ENCODE assay signal across 7 mouse cellular contexts in the genomic region with DNA sequence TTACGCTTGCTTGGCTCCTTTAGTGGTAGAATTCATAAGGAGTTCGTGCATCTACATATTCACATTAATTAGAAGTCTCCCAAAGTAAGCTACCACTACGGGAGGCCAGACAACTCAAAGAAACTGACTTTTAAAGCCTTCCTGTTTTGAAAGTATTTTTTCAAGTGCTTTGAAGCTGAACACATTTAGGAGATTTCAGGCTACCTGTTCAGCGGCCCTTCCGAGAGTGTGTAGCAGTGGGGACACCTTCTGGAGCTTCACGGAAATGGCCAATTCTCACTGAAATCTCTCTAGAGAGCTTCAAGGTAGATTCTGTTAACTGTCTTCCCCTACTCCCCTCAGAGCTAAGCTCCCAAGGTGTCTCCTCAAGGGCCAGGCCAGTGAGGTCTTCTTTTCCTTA.
DNase-seq lines count a peak whose midpoint lies in the region; ATAC-seq and TF ChIP-seq lines count a peak whose summit lies in the region.

No protein-coding gene starts in this region.

- no peak for TF ChIP-seq EP300 in lung, postnatal 0 days (IDR thresholded peaks at IDR 0.05)
- no peak for TF ChIP-seq EP300 in stomach, postnatal 0 days (optimal IDR thresholded peaks at IDR 0.05)

- DNase-seq in lung, postnatal 0 days (ENCODE audit: low spot score): peak; percentile 36
- no peak for DNase-seq in lung, postnatal 14 days
- DNase-seq in adrenal gland, postnatal 36 days: peak; percentile 23 to 46
- DNase-seq in embryo, embryonic 9.5 days (ENCODE audit: extremely low spot score): peak; percentile 27
- peak; percentile 47 to 67 for DNase-seq in layer of hippocampus, postnatal 14 days (ENCODE audit: low spot score in 2 of 2)
- DNase-seq in stomach, postnatal 0 days (ENCODE audit: low spot score): peak; percentile 25
- no peak for DNase-seq in spleen, postnatal 4 days (ENCODE audit: low spot score in 2 of 2)

- no peaks in the 10 kb centered on the region for H3K36me3 ChIP-seq in lung, postnatal 0 days (ENCODE audit: insufficient read depth, low read length)
- no peaks in the 10 kb centered on the region for H3K36me3 ChIP-seq in stomach, postnatal 0 days (ENCODE audit: control insufficient read depth, insufficient read depth, low read length)

- no peak overlapping the region for H3K4me3 ChIP-seq in lung, postnatal 0 days (ENCODE audit: low read depth, low read length)
- no peak overlapping the region for H3K4me3 ChIP-seq in stomach, postnatal 0 days (ENCODE audit: low read depth, low read length)

- no peak overlapping the region for H3K9ac ChIP-seq in lung, postnatal 0 days (replicated peaks; ENCODE audit: low read depth)
- no peak overlapping the region for H3K9ac ChIP-seq in stomach, postnatal 0 days (ENCODE audit: low read length)

- H3K27ac ChIP-seq in lung, postnatal 0 days (ENCODE audit: low read length): no peak overlapping the region
- no peak overlapping the region for H3K27ac ChIP-seq in stomach, postnatal 0 days (replicated peaks)

- no peaks in the 10 kb centered on the region for H3K27me3 ChIP-seq in lung, postnatal 0 days (replicated peaks; ENCODE audit: insufficient read depth, low read length)
- H3K27me3 ChIP-seq in stomach, postnatal 0 days (ENCODE audit: control insufficient read depth, insufficient read depth, low read length): no peaks in the 10 kb centered on the region

- H3K4me1 ChIP-seq in lung, postnatal 0 days (ENCODE audit: insufficient read depth, low read depth, low read length): no peaks in the 10 kb centered on the region
- H3K4me1 ChIP-seq in stomach, postnatal 0 days (replicated peaks; ENCODE audit: control insufficient read depth, insufficient read depth): no peaks in the 10 kb centered on the region

- WGBS in lung, postnatal 0 days: 39% methylated on average over 6 of the region's 6 CpGs
- WGBS in stomach, postnatal 0 days: 31% methylated on average over 6 of the region's 6 CpGs

- TF ChIP-seq CTCF in lung, postnatal 0 days (IDR thresholded peaks at IDR 0.05): peak; percentile 67
- peak; percentile 77 for TF ChIP-seq CTCF in stomach, postnatal 0 days (IDR thresholded peaks at IDR 0.05; ENCODE audit: low read depth)

- H3K4me2 ChIP-seq in lung, postnatal 0 days (replicated peaks; ENCODE audit: low read depth, low read length): no peak overlapping the region
- no peak overlapping the region for H3K4me2 ChIP-seq in stomach, postnatal 0 days (replicated peaks; ENCODE audit: low read depth)

- no peaks in the 10 kb centered on the region for H3K9me3 ChIP-seq in lung, postnatal 0 days (ENCODE audit: low read length)
- no peaks in the 10 kb centered on the region for H3K9me3 ChIP-seq in stomach, postnatal 0 days (ENCODE audit: control insufficient read depth, low read length)

- no peak for ATAC-seq in lung, postnatal 0 days
- ATAC-seq in stomach, postnatal 0 days (ENCODE audit: low FRiP score, low TSS enrichment): no peak

Comparison
In these comparisons a context has a peak if more than half of its experiments do, and no peak if none do; other contexts are left out.
1. DNase-seq: peak in lung, postnatal 0 days (single experiment), adrenal gland, postnatal 36 days (2 of 2), embryo, embryonic 9.5 days (single experiment), layer of hippocampus, postnatal 14 days (2 of 2) and stomach, postnatal 0 days (single experiment); none in lung, postnatal 14 days (single experiment) and spleen, postnatal 4 days (0 of 2).